Mouse (Mus musculus) subcutaneous adipose tissue, adult 2 months (tissue): ENCODE measurements around the gene Pan3. TPM values are rescaled to one million over a fixed set of nuclear protein-coding genes. Genes with fewer than 3 reads are reported as not detected.

Experiments
- polyA plus RNA-seq: library from polyadenylated mRNA; depleted of rRNA; stranded (reverse); fragments of >200 nt; gene quantifications from 2 replicates; pipeline ENCODE4 v1.2.3, GENCODE M21; 2012; ENCODE audit warnings: low replicate concordance; rRNA removed

Gene Pan3
- polyA plus RNA-seq, result 33.9 and 41.7 TPM in 2 replicates

GRCm38 (mm10) chr5:147429535-147430305, at the start of gene Pan3:
Pan3 (plus strand) TSS chr5:147430161.

GRCm38 (mm10) chr5:147399843-147400504, 30.0 kb upstream of the Pan3 start, which contains the start of gene Flt3:
Flt3 (minus strand) TSS chr5:147400489.

Other genes starting within 250 kb of the Pan3 start
- not detected in 2 replicates for gene Gsx1, start 241.5 kb upstream of the Pan3 start, polyA plus RNA-seq
- gene Pdx1, start 160.2 kb upstream of the Pan3 start, polyA plus RNA-seq, result not detected in 2 replicates
- not detected in 2 replicates for gene Cdx2, start 122.9 kb upstream of the Pan3 start, polyA plus RNA-seq
- gene Urad, start 107.7 kb upstream of the Pan3 start, polyA plus RNA-seq, result not detected in 2 replicates
- gene Flt3, start 29.7 kb upstream of the Pan3 start, polyA plus RNA-seq, result 0.42 and 1.6 TPM in 2 replicates